Mouse (Mus musculus): ENCODE results near the gene Nr5a2.

DNA sequence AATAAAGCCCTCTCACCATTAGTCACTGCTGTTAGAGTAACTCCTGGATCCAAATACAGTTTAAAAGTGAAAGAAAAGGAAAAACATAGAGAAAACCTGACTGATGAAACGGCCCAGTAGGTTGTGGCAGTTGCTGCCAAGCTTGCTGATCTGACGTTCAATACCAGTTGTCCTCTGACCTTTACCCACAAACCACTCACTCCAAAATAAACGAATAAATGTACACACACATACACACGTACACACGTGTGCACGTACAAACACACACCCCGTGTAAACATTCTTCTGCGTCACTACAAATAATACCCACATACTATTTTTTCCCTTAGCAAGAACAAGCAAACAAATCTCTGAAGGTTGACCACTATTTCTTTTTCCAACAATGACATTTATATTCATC, 64.4 kb downstream of the Nr5a2 start:
- TF ChIP-seq POLR2A (IDR thresholded peaks at IDR 0.05; ENCODE audit: low read depth, low read length) (no peak), CTCF (conservative IDR thresholded peaks at IDR 0.05; ENCODE audit: insufficient read depth, insufficient read length, low read depth, low read length) (no peak)
